Mouse (Mus musculus) left cerebral cortex, postnatal 25 days (tissue): ENCODE measurements at regions not wholly inside any gene's neighbourhood (a gene's known extent, or its start where the extent isn't known, plus 50 kb on each side); places are given as distances from the start of the nearest gene placed in this dataset.
A peak's percentile ranks its signal among the peaks of the same experiment; 100 is the strongest.

Source experiments
- DNase-seq, 2 experiments: peaks; one replicate each; pipeline ENCODE4 v3.0.0; 2022; ENCODE audit warnings: low spot score in 2 of 2, mixed read lengths in 1 of 2
- intact Hi-C: fragments of 180-260 bp; cut with DNase I; formaldehyde crosslinking; loops from one replicate; pipeline ENCODE4 v1.15.1; 2025

GRCm38 (mm10) chr7:115147352-115147977, 404.0 kb downstream of the Insc start:
- DNase-seq: peak in 1 of 2 experiments; percentile 50
- intact Hi-C loops: no loop called here

- intact Hi-C loops: no loop called here
- DNase-seq: no peak
Observed at GRCm38 (mm10) chr7:115153291-115153690, 409.8 kb downstream of the Insc start.

GRCm38 (mm10) chr7:115153764-115154509, 410.4 kb downstream of the Insc start:
- intact Hi-C loops: no loop called here
- no peak for DNase-seq

GRCm38 (mm10) chr7:115170023-115170422, 426.5 kb downstream of the Insc start:
- intact Hi-C loops: no loop called here

GRCm38 (mm10) chr7:115170439-115170838, 426.9 kb downstream of the Insc start:
- DNase-seq: peak; percentile 6 to 26
- intact Hi-C loops: no loop called here

More at GRCm38 (mm10) chr7:115170023-115170422, 426.5 kb downstream of the Insc start:
- no peak for DNase-seq

GRCm38 (mm10) chr7:115192482-115192881, 449.0 kb downstream of the Insc start:
- no peak for DNase-seq
- intact Hi-C loops: no loop called here

- no peak for DNase-seq
- intact Hi-C loops: no loop called here
Observed at GRCm38 (mm10) chr7:115192992-115193761, 449.7 kb downstream of the Insc start.

- intact Hi-C loops: no loop called here
- no peak for DNase-seq
Observed at GRCm38 (mm10) chr7:115204916-115205315, 461.4 kb downstream of the Insc start.

- intact Hi-C loops: no loop called here
Observed at GRCm38 (mm10) chr7:115206479-115207134, 463.1 kb downstream of the Insc start.

GRCm38 (mm10) chr7:115208781-115209180, 465.3 kb downstream of the Insc start:
- no peak for DNase-seq

More at GRCm38 (mm10) chr7:115206479-115207134, 463.1 kb downstream of the Insc start:
- no peak for DNase-seq

GRCm38 (mm10) chr7:115210012-115210411, 466.5 kb downstream of the Insc start:
- intact Hi-C loops: loop anchor here (10.0 kb wide), 1 partner anchor 285 kb away; no protein-coding TSS in a partner anchor
- DNase-seq: no peak

More at GRCm38 (mm10) chr7:115208781-115209180, 465.3 kb downstream of the Insc start:
- intact Hi-C loops: no loop called here

- intact Hi-C loops: loop anchor here (2.0 to 10.0 kb wide), 2 partner anchors 150 to 292 kb away; no protein-coding TSS in a partner anchor
- DNase-seq: peak; percentile 84 to 88
Observed at GRCm38 (mm10) chr7:115216838-115217237, 473.3 kb downstream of the Insc start.

- intact Hi-C loops: loop anchor here (2.0 to 10.0 kb wide), 2 partner anchors 150 to 292 kb away; no protein-coding TSS in a partner anchor
- no peak for DNase-seq
Observed at GRCm38 (mm10) chr7:115217255-115217654, 473.8 kb downstream of the Insc start.

GRCm38 (mm10) chr7:115217712-115218111, 474.2 kb downstream of the Insc start:
- DNase-seq: no peak
- intact Hi-C loops: loop anchor here (2.0 to 10.0 kb wide), 2 partner anchors 149 to 293 kb away; no protein-coding TSS in a partner anchor

GRCm38 (mm10) chr7:115218596-115219180, 475.2 kb downstream of the Insc start:
- intact Hi-C loops: loop anchor here (10.0 kb wide), 1 partner anchor 294 kb away; no protein-coding TSS in a partner anchor
- peak in 1 of 2 experiments; percentile 12 for DNase-seq

GRCm38 (mm10) chr7:115222642-115223041, 479.1 kb downstream of the Insc start:
- intact Hi-C loops: no loop called here
- no peak for DNase-seq

GRCm38 (mm10) chr7:115230525-115230924, 487.0 kb downstream of the Insc start:
- DNase-seq: no peak
- intact Hi-C loops: no loop called here

- intact Hi-C loops: no loop called here
- no peak for DNase-seq
Observed at GRCm38 (mm10) chr7:115233850-115234436, 490.4 kb downstream of the Insc start.

- intact Hi-C loops: no loop called here
- DNase-seq: no peak
Observed at GRCm38 (mm10) chr7:115237131-115237530, 493.6 kb downstream of the Insc start.
